Mouse (Mus musculus) thymus, postnatal 10 days (tissue): ENCODE data around the gene Tspan9.

ENCODE experiments used
- DNase-seq, 2 experiments: peaks; one replicate each; pipeline ENCODE4 v3.0.0; 2021; ENCODE audit warnings: low spot score in 2 of 2

Gene Tspan9

DNA sequence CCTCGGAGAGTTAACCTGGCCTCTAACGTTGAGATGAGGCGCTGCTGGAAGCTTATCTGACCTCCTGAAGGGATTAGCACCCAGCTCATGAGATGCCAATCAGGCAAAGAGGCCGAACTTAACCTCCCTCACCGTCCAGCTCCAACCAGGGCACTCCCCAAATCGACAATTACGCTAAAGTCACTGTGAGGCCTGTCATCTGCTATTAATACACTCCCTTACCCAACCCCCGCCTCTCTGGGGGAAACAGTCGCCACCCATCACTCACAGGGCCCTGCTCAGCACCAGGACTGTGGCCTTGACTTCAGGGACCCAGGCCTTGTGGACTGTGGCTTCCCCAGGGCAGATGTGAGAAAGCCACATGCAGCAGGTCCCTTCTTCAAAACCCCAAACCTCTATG is 157.0 kb downstream of the Tspan9 start:
- DNase-seq: no peak

DNA sequence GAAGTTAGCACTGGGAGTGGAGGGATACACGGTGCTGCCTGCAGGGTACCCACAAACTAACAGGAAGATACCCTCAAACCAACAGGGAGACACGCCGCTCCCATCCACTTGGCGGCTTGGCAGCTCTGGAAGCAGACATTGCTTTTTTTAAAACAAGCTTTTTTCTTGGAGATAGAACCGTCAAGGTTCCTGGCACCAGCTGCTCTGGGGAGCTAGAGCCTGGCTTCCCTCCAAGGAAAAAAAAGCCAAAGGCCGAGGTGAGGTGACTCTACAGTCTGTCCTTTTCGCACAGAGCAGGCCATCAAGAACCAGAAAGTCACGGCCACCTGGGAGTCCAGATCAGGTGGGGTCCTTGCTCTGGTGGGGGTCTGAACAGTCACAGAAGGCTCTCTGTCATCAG is 162.2 kb downstream of the Tspan9 start:
- no peak for DNase-seq

DNA sequence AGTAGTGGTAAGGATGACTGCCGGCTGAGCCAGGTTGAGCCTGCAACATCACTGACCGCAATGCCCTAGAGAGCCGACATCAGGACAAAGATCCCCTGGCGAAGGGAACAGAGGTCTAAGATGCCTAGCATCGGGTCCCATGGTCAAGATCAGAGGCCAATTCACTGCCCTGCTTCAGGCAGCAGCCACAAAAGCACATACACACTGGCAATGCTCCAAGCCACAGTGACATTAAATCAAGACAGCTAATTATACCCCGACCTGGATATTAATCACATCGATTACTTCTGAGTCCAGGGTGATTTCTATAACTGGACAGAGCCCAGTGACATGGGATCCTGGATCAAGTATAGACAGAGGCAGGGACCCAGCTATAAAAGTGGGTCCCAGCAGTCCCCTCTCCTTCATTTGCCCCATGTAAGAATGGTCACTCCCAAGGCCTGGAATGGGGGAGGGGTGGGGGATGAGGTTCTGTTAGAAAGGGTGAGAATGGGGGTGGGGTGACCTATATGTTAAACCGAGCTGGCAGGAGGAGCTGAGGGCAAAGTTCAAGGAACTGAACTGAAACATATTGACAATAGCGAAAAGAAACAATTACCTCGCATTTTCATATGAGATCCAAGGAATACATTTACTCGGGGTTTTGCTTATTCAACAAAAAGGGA is 162.9 kb downstream of the Tspan9 start:
- DNase-seq: no peak

DNA sequence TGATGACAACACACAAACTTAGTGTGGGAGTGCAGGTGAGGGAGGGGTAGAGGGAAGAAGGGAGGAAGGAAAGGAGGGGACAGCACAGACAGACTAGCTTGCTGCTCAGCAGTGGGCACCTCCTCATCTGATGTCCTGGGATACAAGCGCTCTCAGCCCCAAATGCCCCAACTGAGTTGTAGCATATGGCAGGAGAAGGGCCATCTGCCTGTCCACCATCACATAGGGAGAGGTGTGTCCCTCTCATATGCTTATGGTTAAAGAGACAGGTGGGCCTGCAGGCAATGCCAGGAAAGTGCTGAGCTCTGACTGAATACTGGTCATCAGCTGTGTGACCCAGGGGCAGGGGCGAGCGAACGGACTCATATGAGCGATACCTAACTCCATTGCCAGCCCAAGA is 163.6 kb downstream of the Tspan9 start:
- no peak for DNase-seq

DNA sequence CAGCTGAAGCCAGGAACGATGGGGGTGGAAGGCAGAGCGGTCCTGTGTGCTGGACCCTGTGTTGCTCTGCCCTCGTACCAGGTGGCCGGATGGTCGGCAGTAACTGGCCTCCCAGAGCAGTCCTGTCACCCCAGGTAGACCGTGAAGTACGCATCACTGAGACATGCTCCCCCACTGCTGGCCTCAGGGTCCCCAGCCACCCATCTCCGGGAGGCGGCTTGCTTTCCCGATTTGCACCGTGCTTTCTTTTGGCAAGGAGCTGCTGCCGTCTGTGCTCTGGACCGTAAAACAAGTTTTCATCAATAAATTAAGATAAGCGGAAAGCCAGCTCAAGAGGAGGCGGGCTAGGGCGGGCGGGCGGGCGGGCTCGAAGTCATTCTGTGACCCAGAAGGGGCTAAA is 164.5 kb downstream of the Tspan9 start:
- DNase-seq: no peak

DNA sequence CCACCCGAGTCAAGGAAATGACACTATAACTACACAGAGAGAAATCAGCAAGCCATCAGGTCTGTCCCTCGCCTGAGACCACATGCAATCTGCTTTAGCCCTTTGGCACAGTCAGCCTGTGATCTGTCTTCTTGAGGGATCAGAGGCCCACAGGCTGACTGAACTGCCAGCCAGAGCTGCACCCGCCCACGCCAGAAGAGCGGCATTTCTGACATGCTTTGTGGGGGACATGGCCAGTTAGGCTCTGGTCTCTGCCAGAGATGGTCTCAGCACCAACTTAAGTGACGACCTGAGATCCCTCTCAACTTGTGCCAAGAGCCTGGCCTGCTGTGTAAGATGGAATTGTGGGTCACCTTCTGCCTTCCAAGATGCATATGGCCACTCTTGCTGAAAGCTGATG is 166.7 kb downstream of the Tspan9 start:
- DNase-seq: no peak

DNA sequence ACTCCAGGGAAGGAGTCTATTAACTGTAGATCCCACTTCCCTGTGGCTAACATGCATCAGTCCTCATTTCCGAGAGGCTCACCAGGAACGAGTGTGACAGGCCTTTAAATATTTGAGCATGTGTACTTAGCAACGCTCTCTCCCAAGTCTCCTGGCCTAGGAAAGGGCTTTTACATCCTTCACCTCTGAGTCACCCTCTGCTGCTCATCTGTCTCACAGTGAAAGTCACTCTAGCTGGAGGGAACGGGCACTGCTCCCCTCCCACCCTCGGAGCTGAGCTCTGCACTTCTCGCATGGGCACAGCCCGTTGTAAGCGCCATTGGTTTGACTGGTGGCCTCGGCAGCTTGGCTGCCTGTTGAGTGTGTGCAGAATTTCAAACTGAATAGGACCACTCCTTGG is 169.4 kb downstream of the Tspan9 start:
- no peak for DNase-seq

DNA sequence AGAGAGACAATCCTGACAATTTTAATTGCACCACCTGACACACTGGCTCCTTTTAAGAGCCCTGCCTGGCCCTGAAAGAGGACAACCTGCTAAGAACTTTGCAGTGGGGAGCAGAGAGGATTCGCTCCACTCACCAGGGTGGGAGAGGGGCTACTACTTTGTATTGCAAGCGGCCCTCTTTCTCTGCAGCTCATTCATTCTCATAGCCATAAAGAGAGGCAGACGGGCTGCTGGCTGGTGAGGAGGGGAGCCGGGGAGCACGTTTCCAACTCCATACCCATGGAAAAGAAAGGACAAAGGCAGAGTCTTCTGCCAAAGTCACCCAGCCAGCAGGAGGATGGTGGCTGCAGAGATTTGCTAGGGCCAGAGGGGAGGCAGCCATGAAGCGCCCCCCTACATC is 169.8 kb downstream of the Tspan9 start:
- no peak for DNase-seq

DNA sequence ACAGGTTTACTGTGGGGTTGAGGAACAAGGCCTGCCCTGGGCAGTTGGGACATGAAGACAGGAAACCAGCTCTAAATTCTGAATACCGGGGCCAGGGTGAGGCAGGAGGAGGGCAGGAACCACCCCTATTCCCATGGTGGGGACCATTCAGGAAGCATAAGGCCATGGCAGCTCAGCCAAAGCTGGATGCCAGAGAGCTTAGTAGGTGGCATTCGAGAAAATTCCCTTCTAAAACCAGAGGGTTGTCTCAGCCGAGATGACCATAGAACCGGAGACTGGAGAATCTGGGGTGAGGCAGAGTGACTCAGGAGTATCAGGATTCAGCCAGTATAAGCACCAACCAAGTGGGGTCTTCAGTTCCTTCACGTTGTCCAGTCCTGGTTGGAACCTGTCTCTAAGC is 171.5 kb downstream of the Tspan9 start:
- no peak for DNase-seq

DNA sequence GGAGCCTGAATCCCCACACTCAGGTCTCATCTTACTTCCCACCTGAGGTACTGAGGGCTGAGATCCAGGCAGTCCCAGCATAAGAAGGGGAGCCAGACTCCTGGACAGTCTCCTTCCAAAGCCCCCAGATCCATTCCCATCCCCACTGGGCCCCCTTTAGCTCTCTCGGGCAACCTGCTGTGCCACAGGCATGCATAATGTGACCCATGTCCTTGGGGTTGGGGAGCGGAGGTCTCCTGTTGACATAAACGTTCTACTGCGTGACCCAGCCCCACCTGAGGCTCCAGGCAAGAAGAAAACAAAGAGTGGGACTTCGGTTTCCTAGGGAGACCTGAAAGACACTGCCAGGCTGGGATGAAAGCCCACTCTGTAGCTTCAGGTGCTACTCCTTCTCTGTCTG is 172.5 kb downstream of the Tspan9 start:
- DNase-seq: no peak

DNA sequence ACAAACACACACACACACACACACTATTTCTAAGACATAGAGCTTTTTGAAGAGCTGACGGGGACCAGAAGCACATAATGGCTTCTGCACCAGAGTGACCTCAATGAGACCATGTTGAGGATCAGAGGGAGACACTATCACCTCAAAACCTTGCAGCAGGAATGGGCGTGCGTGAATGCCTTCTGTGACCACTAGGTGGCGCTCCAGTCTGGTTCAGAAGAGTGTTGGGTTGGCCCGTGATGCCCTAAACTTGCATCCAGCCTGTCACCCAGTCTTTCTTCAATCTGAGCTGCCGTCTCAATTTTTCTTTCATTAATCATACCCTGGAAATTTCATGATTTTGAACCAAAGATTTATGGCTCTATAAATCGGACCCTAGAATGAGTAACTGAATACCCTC is 173.3 kb downstream of the Tspan9 start:
- peak; percentile 44 to 79 for DNase-seq

DNA sequence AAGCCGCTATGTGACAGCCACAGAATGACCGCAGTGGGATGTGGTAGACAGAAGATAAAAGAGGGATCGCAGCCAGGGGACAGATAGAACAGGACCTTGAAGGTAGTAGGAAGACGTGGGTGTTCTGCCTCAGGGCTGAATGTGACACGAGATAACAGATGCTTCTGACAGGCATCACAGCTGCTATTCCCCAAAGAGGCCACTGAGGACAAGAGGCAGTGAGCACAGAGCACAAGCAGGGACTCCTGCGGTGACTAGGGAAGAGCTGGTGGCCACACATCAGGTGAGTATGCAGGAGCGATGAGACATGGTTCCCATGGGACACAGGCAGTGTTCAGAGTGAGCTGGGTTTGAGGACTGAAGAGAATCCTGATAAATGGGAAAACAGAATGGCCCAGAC is 173.7 kb downstream of the Tspan9 start:
- no peak for DNase-seq

DNA sequence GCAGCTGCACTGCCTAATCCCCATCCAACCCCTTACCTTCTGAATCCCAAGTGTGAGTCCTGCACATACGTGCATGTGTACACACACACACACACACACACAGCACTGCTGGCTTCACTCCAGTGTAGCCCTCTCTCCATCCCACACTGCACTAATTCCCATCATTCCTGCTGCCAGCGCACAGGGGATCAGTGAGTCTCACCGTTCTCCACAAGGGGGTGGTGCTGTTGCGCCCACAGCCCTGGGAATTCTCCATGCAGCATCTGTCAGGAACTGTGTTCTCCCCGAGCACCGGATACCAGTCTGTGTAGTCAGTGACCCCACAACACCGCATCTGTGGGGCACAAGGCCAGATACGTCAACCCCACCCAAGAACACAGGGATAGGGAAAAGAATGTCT is 177.9 kb downstream of the Tspan9 start:
- no peak for DNase-seq

DNA sequence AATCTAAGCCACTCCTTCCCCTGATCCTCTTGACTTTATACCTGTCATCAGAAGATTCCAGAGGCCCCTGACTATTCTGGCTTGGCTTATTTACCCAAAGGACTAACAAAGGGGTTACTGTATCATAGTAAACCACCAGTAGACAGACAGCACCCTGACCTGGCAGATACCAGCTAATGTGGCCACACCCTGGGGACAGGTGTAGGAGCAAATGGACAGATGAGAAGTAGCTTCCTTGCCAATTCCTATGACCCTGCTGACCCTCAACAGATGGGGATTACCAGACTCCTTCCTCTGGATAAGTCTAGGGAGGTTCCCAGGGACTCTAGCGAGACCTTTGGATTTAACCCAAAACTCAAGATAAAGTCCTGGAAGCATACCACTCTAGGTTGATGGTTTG is 183.2 kb downstream of the Tspan9 start:
- no peak for DNase-seq

DNA sequence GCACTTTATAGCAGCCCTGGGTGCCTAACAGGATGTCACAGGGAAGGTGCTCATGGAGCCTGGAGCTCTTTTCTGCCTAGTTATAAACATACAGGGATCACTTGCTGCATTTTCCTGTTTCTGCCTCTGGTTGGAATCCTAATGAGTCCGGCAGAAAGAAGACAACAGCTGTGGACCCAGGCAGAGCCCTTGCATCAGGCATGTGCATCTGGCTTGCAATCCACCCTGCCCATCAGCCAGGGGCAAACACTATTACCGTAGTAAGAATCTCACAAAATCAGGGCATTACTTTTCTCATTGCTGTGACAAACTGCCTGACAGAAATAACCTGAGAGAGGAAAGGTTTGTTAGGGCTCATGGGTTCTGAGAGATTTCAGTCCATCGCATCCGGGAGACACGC is 187.2 kb downstream of the Tspan9 start:
- no peak for DNase-seq

DNA sequence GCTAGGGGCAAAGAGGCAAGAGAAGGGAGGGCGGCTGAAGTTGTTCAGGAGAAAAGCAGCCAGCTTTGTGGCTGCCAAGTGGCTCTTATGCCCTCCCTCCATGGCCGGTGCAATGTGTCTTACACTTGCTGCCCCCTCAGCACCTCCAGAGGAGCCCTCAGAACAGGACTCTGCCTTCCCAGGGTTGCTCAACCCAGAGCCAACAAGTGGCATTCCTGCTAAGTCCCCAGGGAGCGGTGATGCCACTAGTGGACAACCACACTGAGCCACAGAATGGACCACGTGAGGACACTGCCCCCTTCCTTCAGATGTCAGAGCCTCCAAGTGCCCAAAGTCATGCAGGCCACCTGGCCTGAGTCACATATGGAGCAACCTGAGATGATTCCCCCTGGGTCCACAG is 190.3 kb downstream of the Tspan9 start:
- no peak for DNase-seq

DNA sequence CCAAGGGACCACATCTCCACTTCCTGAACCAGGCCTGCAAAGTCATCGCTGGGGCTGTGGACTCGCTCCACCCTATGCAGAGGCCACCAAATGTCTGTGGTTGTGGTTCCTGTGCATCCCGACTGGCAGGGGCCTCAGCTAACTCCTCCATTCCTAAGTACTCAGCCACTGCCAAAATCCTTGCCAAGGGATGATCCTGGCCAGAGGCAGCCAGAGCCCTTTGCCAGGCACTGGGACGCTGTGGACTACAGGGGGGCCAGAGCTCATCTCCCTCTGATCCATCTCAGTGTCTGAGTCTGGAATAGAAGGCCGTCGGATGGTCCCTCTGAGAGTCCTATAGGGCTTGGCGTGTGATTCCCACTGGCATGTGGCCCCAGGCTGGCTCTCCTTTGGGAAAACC is 193.5 kb downstream of the Tspan9 start:
- no peak for DNase-seq

DNA sequence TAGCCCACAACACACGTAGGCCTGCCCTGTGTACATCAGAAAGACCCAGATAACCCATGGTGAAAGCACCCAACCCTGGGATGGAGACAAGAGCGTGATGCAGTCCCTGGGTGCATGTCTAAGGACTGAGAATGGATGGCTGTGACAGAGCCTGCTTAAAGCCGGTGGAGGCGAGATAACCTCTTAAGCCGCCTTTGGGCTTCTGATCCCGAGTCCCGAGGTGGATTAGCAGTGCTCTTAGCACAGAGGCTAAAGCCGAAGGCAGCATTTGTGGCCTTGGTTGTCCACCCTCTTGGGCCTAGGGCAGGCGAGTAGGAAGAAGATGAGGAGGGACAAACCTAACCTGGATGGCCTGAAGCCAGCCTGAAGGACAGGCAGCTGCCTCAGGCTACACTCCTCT is 194.7 kb downstream of the Tspan9 start:
- DNase-seq: no peak

DNA sequence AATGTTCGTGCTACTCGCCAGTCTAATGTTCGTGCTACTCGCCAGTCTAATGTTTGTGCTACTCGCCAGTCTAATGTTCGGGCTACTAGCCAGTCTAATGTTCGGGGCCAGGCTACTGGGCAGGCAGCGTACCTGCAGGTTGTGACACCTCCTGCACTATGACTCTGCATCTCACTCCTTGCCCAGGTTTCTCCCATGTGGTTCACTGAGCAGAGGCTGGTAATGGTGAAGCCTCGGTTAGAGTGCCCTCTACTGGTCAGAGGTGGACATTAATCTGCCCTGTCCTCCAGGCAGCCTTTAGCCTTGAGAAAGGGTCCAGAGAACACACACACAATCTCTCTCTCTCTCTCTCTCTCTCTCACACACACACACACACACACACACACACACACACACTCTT is 197.7 kb downstream of the Tspan9 start:
- peak; percentile 14 to 59 for DNase-seq

DNA sequence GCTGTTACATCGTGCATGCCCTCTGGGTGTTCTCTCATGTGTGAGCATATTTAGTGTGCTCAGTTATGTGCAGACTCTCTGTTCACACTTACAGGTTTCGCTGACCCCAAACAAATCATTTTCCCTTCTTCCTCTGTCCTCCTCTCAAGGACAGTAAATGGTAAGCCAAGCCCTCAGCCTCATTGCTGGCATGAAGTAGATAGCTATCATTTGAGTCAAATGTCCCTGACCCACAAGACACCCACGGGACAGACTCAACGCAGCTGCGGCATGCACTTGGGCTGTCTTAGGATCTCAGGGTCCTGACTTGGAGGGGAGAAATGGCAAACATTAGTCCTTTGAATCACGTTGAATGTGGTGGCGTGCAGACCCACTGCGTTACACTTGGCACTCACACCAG is 201.0 kb downstream of the Tspan9 start:
- DNase-seq: no peak

DNA sequence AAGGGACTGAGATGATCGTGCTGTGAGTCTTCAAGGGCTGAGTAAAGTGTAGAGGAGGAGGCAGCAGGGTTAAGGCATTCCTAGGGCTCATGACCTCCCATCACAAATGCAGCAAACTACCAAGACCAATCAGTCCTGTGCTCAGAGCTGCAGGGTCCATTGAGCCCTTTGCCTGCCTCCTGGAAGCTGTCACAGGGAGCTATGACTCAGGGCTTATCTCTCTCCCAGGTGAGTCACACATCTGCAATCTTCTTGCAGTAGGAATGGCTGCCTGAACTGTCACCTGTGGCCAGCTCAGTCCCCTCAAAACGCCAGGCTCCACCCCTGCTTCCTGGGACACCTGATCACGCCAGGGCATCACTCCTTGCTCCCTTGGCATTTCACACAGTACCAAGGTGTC is 208.3 kb downstream of the Tspan9 start:
- no peak for DNase-seq

DNA sequence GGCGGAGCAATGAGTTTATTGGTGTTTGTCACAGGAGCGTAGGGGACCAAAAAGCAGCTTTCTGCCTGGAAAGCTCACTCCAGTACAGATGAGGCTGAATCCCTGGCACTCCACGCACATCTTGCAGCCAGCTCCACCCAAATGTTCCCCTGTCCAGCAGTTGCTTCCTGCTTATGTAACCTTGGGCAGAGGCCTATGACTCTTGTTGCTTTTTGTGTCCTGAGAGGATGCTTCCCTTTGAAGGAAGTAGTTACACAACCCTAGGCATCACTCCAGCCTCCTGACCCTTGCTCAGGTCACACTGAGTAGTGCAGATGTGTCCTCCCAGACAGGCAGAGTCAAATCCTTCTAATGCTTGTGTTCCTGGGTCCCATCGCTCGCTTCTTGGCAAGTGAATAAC is 209.6 kb downstream of the Tspan9 start:
- DNase-seq: no peak

DNA sequence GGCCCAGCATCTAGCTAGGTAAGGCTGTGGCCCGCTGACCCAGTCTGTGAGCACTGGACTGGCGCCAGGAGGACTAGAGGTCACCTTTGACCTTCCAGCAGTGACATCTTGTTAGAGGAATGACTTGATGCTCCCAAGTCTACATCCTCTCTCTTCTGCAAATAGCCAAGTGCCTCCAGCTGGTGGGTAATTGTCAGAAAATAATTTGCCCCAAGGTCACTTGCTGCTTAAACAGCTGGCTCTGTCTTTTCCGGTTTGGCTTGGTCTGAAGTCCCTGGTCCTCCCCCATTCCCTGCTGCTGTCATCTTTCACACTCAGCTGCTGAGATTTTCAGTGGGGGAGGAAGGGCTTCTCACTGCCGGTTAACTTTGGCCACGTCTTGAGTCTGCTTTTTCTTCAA is 210.7 kb downstream of the Tspan9 start:
- no peak for DNase-seq

DNA sequence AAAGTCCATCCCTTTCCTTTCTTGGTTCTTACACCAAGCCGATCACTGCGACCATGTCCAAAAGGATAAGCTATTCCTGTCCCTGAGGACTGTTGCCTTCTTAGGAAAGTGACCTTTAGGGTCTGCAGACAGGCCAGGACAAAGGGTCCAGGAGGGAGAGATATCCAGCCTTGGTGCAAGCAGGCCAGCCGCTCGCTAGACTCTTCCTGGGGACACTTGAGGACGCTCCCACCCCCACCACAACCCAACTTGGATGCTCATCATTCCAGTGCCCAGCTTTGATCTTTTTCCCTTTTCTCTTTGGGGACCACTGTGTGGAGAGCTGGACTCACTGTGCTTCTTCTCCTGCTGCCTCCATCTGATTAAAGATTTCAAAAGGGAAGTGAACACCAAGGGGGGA is 214.7 kb downstream of the Tspan9 start:
- DNase-seq: no peak

DNA sequence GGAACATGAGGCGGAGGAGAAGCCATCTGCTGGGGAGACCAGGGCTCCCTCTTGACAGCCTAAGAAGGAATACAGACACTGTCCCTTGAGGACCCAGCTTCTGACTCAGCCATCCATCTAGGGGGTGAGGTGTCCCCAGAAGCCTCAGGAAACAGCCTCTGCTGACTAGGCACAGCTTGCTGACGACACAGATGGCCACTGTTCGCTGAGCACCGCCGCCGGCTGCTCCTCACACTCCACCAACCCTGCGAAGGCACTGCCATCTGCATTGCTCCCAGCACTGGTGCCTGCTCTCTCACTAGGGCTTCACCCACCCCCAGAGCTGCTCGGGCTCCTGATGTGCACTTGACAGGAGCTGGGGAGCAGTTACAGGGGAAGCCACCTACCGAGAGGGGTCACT is 217.5 kb downstream of the Tspan9 start:
- no peak for DNase-seq
